Mouse (Mus musculus) E14TG2a.4 (cell line): ENCODE results near the gene Csnk1d.

Experiments
- CTCF ChIP-seq: conservative IDR thresholded peaks from 2 replicates; pipeline ENCODE4 v1.5.1; 2014; ENCODE audit warnings: low read length
- NANOG ChIP-seq: IDR thresholded peaks from 2 replicates; pipeline ENCODE4 v1.6.1; 2014; ENCODE audit warnings: borderline replicate concordance, low read length, mixed read lengths
- POU5F1 ChIP-seq: IDR thresholded peaks from 2 replicates; pipeline ENCODE4 v1.6.1; 2014; ENCODE audit warnings: low read length, borderline replicate concordance

DNA sequence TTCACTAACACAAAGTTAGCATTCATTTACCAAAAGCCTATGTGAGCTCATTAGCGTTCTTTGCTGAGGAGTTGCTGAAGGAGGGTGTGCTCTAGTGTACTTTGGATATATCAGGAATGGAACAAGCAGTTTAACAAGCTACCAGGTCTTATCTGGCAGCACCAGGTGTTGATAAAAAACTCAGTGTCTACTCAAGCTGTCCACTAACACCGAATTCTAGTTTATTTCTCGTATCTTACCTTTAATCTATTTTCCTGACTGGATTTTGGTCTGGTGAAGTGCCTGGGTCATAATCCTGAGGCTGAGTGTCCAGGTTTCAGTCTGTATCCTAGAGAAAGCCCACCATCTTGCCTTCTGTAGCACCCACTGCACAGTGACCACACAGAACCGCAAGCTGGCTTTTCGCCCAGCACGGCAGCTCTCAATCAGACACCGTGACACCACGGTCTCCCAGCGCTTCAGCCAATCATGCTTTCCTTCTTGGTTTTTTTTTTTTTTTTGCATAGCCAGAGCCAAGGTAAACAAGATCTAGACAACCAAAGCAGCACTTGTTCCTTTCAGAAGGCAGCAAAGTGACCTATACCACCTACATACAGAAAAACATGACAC lies 10.6 kb downstream of the Csnk1d start:
- TF ChIP-seq CTCF (no peak), NANOG (no peak), POU5F1 (no peak)
